Mouse (Mus musculus): ENCODE results near the gene Dnase1l1. TPM values are rescaled to one million over a fixed set of nuclear protein-coding genes. Genes with fewer than 3 reads are reported as not detected.

The Dnase1l1 gene
- polyA plus RNA-seq, 2 experiments: 20.9 to 22.6 TPM

GRCm38 (mm10) chrX:74312540-74313464, 30.7 kb upstream of the Dnase1l1 start, which contains the start of gene Fam50a:
Gene Fam50a, plus strand, starts transcription at chrX:74313033.
- peak; percentile 74 to 76 (median 75) for DNase-seq (ENCODE audit: low read depth in 3 of 3, low spot score in 3 of 3)
- TF ChIP-seq EP300 (IDR thresholded peaks at IDR 0.05; ENCODE audit: low read depth): no peak
- Histone ChIP-seq H3K27ac (peak within 1 kb of the TSS; percentile 71), H3K9ac (replicated peaks) (peak within 1 kb of the TSS; percentile 84), H3K4me3 (ENCODE audit: insufficient read depth in 1 of 2, low read depth in 2 of 2, low read length in 2 of 2) (peak within 1 kb of the TSS; percentile 74 to 76), H3K9me3 (ENCODE audit: control insufficient read depth, low read length) (no peaks in the 10 kb centered on the region), H3K4me1 (replicated peaks; ENCODE audit: control insufficient read depth in 2 of 2, insufficient read depth in 2 of 2, low read length in 1 of 2) (peaks cover 0 to 15% of the 10 kb centered on the region in 2 experiments; a peak in 3 of 4 replicates), H3K36me3 (replicated peaks; ENCODE audit: control insufficient read depth, insufficient read depth, low read depth) (peaks cover 7% of the 10 kb centered on the region), H3K4me2 (ENCODE audit: low read depth) (peak within 1 kb of the TSS; percentile 87), H3K27me3 (ENCODE audit: control insufficient read depth, insufficient read depth, low read length) (no peaks in the 10 kb centered on the region)
- WGBS (ENCODE audit: insufficient replicate concordance): 14% methylated on average over 59 of the region's 59 CpGs
- ATAC-seq (ENCODE audit: insufficient read depth): peak; percentile 96

GRCm38 (mm10) chrX:74304867-74305700, 22.9 kb upstream of the Dnase1l1 start, which contains the start of gene Gdi1:
Gene Gdi1, plus strand, starts transcription at chrX:74304998.
- Histone ChIP-seq H3K4me1 (replicated peaks; ENCODE audit: control insufficient read depth in 2 of 2, insufficient read depth in 2 of 2, low read length in 1 of 2) (peaks cover 0 to 3% of the 10 kb centered on the region in 2 experiments; a peak in 2 of 4 replicates), H3K4me3 (ENCODE audit: insufficient read depth in 1 of 2, low read depth in 2 of 2, low read length in 2 of 2) (peak within 1 kb of the TSS; percentile 70 to 99), H3K27ac (peak within 1 kb of the TSS; percentile 70), H3K27me3 (ENCODE audit: control insufficient read depth, insufficient read depth, low read length) (no peaks in the 10 kb centered on the region), H3K36me3 (replicated peaks; ENCODE audit: control insufficient read depth, insufficient read depth, low read depth) (peaks cover 27% of the 10 kb centered on the region), H3K9ac (replicated peaks) (peak within 1 kb of the TSS; percentile 74), H3K4me2 (ENCODE audit: low read depth) (peak within 1 kb of the TSS; percentile 76), H3K9me3 (ENCODE audit: control insufficient read depth, low read length) (no peaks in the 10 kb centered on the region)
- peak; percentile 36 for TF ChIP-seq CTCF (IDR thresholded peaks at IDR 0.05; ENCODE audit: low read depth)
- peak; percentile 24; the same call in 1 of the 2 replicates for TF ChIP-seq EP300 (IDR thresholded peaks at IDR 0.05; ENCODE audit: low read depth)
- peak; percentile 52 to 66 (median 66) for DNase-seq (ENCODE audit: low read depth in 3 of 3, low spot score in 3 of 3)
- peak; percentile 88 for ATAC-seq (ENCODE audit: insufficient read depth)
- 8% methylated on average over 40 of the region's 41 CpGs for WGBS (ENCODE audit: insufficient replicate concordance)

GRCm38 (mm10) chrX:74299721-74300120, 17.6 kb upstream of the Dnase1l1 start:
- Histone ChIP-seq H3K27me3 (ENCODE audit: control insufficient read depth, insufficient read depth, low read length) (no peaks in the 10 kb centered on the region), H3K9me3 (ENCODE audit: control insufficient read depth, low read length) (no peaks in the 10 kb centered on the region), H3K27ac (no peak overlapping the region), H3K36me3 (replicated peaks; ENCODE audit: control insufficient read depth, insufficient read depth, low read depth) (peaks cover 18% of the 10 kb centered on the region), H3K9ac (replicated peaks) (no peak overlapping the region), H3K4me1 (replicated peaks; ENCODE audit: control insufficient read depth in 2 of 2, insufficient read depth in 2 of 2, low read length in 1 of 2) (peaks cover 0 to 15% of the 10 kb centered on the region in 2 experiments; a peak in 2 of 4 replicates), H3K4me3 (ENCODE audit: insufficient read depth in 1 of 2, low read depth in 2 of 2, low read length in 2 of 2) (no peak overlapping the region), H3K4me2 (ENCODE audit: low read depth) (no peak overlapping the region)
- no peak for DNase-seq (ENCODE audit: low read depth in 3 of 3, low spot score in 3 of 3)
- 54% methylated on average over 3 of the region's 3 CpGs for WGBS (ENCODE audit: insufficient replicate concordance)
- no peak for ATAC-seq (ENCODE audit: insufficient read depth)
- TF ChIP-seq EP300 (IDR thresholded peaks at IDR 0.05; ENCODE audit: low read depth) (no peak), CTCF (IDR thresholded peaks at IDR 0.05; ENCODE audit: low read depth) (no peak)

GRCm38 (mm10) chrX:74298348-74298747, 16.2 kb upstream of the Dnase1l1 start:
- 46% methylated on average over 1 of the region's 1 CpGs for WGBS (ENCODE audit: insufficient replicate concordance)
- no peak overlapping the region for H3K27ac ChIP-seq
- no peak for TF ChIP-seq CTCF (IDR thresholded peaks at IDR 0.05; ENCODE audit: low read depth)
- H3K27me3 ChIP-seq (ENCODE audit: control insufficient read depth, insufficient read depth, low read length): no peaks in the 10 kb centered on the region
- ATAC-seq (ENCODE audit: insufficient read depth) (no peak), DNase-seq (ENCODE audit: low read depth in 3 of 3, low spot score in 3 of 3) (no peak)
- no peaks in the 10 kb centered on the region for H3K9me3 ChIP-seq (ENCODE audit: control insufficient read depth, low read length)
- peaks cover 0 to 13% of the 10 kb centered on the region in 2 experiments; a peak in 2 of 4 replicates for H3K4me1 ChIP-seq (replicated peaks; ENCODE audit: control insufficient read depth in 2 of 2, insufficient read depth in 2 of 2, low read length in 1 of 2)
- H3K4me3 ChIP-seq (ENCODE audit: insufficient read depth in 1 of 2, low read depth in 2 of 2, low read length in 2 of 2): 0 out of 4 replicates have a peak overlapping the region, but pooled peaks of 1 of the 2 experiments have one; percentile 1
- H3K36me3 ChIP-seq (replicated peaks; ENCODE audit: control insufficient read depth, insufficient read depth, low read depth): peaks cover 16% of the 10 kb centered on the region
- H3K9ac ChIP-seq (replicated peaks): no peak overlapping the region
- peak overlapping the region; percentile 49 for H3K4me2 ChIP-seq (ENCODE audit: low read depth)

All from liver, embryonic 14.5 days (tissue).